Mouse (Mus musculus): Measurements from ENCODE around the gene BC004004.
"Not testable (repeated sequence)": the region's sequence is repeated elsewhere in the genome, so short reads cannot be mapped to it uniquely, and the experiment has no call there.

The BC004004 gene

GRCm38 (mm10) chr17:29260501-29260900, 8.1 kb upstream of the BC004004 start:
- no peak for DNase-seq (ENCODE audit: low spot score in 2 of 2)

GRCm38 (mm10) chr17:29261603-29262258, 6.9 kb upstream of the BC004004 start:
- no peak for DNase-seq (ENCODE audit: low spot score in 2 of 2)

GRCm38 (mm10) chr17:29262259-29262649, 6.3 kb upstream of the BC004004 start:
- DNase-seq (ENCODE audit: low spot score in 2 of 2): no peak

- no peak for DNase-seq (ENCODE audit: low spot score in 2 of 2)
Measured at GRCm38 (mm10) chr17:29263417-29263816, 5.2 kb upstream of the BC004004 start.

- peak; percentile 40 to 81 for DNase-seq (ENCODE audit: low spot score in 2 of 2)
Measured at GRCm38 (mm10) chr17:29263840-29264633, 4.6 kb upstream of the BC004004 start, which contains the start of gene Ppil1. Gene Ppil1, minus strand, starts transcription at chr17:29264186.

- DNase-seq (ENCODE audit: low spot score in 2 of 2): no peak
Measured at GRCm38 (mm10) chr17:29264760-29265159, 3.8 kb upstream of the BC004004 start.

GRCm38 (mm10) chr17:29267040-29267439, 1.5 kb upstream of the BC004004 start:
- DNase-seq (ENCODE audit: low spot score in 2 of 2): not testable (repeated sequence)

GRCm38 (mm10) chr17:29267931-29268681, 482 bp upstream of the BC004004 start:
- DNase-seq (ENCODE audit: low spot score in 2 of 2): no peak

GRCm38 (mm10) chr17:29269349-29269706, 740 bp downstream of the BC004004 start:
- no peak for DNase-seq (ENCODE audit: low spot score in 2 of 2)

- DNase-seq (ENCODE audit: low spot score in 2 of 2): no peak
Measured at GRCm38 (mm10) chr17:29270148-29270698, 1.6 kb downstream of the BC004004 start.

GRCm38 (mm10) chr17:29273156-29273555, 4.6 kb downstream of the BC004004 start:
- DNase-seq (ENCODE audit: low spot score in 2 of 2): no peak

- DNase-seq (ENCODE audit: low spot score in 2 of 2): no peak
Measured at GRCm38 (mm10) chr17:29273889-29274288, 5.3 kb downstream of the BC004004 start.

GRCm38 (mm10) chr17:29280422-29280821, 11.8 kb downstream of the BC004004 start:
- no peak for DNase-seq (ENCODE audit: low spot score in 2 of 2)

GRCm38 (mm10) chr17:29281541-29281940, 13.0 kb downstream of the BC004004 start:
- no peak for DNase-seq (ENCODE audit: low spot score in 2 of 2)

GRCm38 (mm10) chr17:29282216-29282952, 13.8 kb downstream of the BC004004 start:
- DNase-seq (ENCODE audit: low spot score in 2 of 2): no peak

- no peak for DNase-seq (ENCODE audit: low spot score in 2 of 2)
Measured at GRCm38 (mm10) chr17:29291793-29292192, 23.2 kb downstream of the BC004004 start.

GRCm38 (mm10) chr17:29292996-29293395, 24.4 kb downstream of the BC004004 start:
- no peak for DNase-seq (ENCODE audit: low spot score in 2 of 2)

GRCm38 (mm10) chr17:29293807-29294605, 25.4 kb downstream of the BC004004 start:
- DNase-seq (ENCODE audit: low spot score in 2 of 2): no peak

GRCm38 (mm10) chr17:29295835-29296234, 27.2 kb downstream of the BC004004 start:
- DNase-seq (ENCODE audit: low spot score in 2 of 2): no peak

GRCm38 (mm10) chr17:29297321-29297720, 28.7 kb downstream of the BC004004 start:
- no peak for DNase-seq (ENCODE audit: low spot score in 2 of 2)

- DNase-seq (ENCODE audit: low spot score in 2 of 2): no peak
Measured at GRCm38 (mm10) chr17:29297813-29298212, 29.2 kb downstream of the BC004004 start.

All from cerebellum, postnatal 4 days (tissue).